Mouse (Mus musculus) MEL (cell line): ENCODE measurements around the gene Frmd4b.

Experiments used
- CTCF ChIP-seq, 3 experiments: IDR thresholded peaks in 2 of 3; conservative IDR thresholded peaks in 1 of 3; 2 replicates each; pipeline ENCODE4 v1.5.1; 2011 to 2012; ENCODE audit warnings: low read length in 3 of 3, low read depth in 2 of 3, mild to moderate bottlenecking in 2 of 3, improper control_type of control experiment in 1 of 3, inconsistent platforms in 1 of 3, mixed read lengths in 1 of 3, moderate library complexity in 1 of 3; ENCODE audit not compliant: control insufficient read depth in 1 of 3, insufficient read depth in 1 of 3, poor library complexity in 1 of 3, severe bottlenecking in 1 of 3
- ELF1 ChIP-seq: IDR thresholded peaks from 2 replicates; pipeline ENCODE4 v1.6.1; 2014; ENCODE audit warnings: low read depth, mild to moderate bottlenecking, inconsistent platforms, low read length, improper control_type of control experiment, moderate library complexity
- EP300 ChIP-seq, 2 experiments: IDR thresholded peaks; 2 replicates each; pipeline ENCODE4 v1.6.1; 2011; ENCODE audit warnings: improper control_type of control experiment in 2 of 2, low read length in 2 of 2, low read depth in 1 of 2, mild to moderate bottlenecking in 1 of 2
- GATA1 ChIP-seq: IDR thresholded peaks from 2 replicates; pipeline ENCODE4 v1.6.1; 2011; ENCODE audit warnings: low read depth, low read length, improper control_type of control experiment
- MAX ChIP-seq: IDR thresholded peaks from 2 replicates; pipeline ENCODE4 v1.6.1; 2011; ENCODE audit warnings: low read length, improper control_type of control experiment
- POLR2AphosphoS5 ChIP-seq: IDR thresholded peaks from 2 replicates; pipeline ENCODE4 v1.6.1; 2012; ENCODE audit warnings: low read depth, borderline replicate concordance, mild to moderate bottlenecking, inconsistent platforms, low read length, moderate library complexity, mixed read lengths
- TBP ChIP-seq: IDR thresholded peaks from 2 replicates; pipeline ENCODE4 v1.8.0; 2011; ENCODE audit warnings: low read depth, low read length, improper control_type of control experiment

- TF ChIP-seq MAX (no peak), ELF1 (no peak), CTCF (IDR thresholded peaks at IDR 0.05 in 2 of 3, conservative IDR thresholded peaks at IDR 0.05 in 1 of 3; ENCODE audit: control insufficient read depth in 1 of 3, insufficient read depth in 1 of 3, low read depth in 2 of 3, low read length in 3 of 3, poor library complexity in 1 of 3, severe bottlenecking in 1 of 3) (peak; percentile 82 to 91 (median 86)), POLR2AphosphoS5 (no peak), TBP (no peak), GATA1 (peak; percentile 71), EP300 (IDR thresholded peaks at IDR 0.05; ENCODE audit: low read depth in 1 of 2, low read length in 2 of 2) (no peak)
Measured at GRCm38 (mm10) chr6:97523118-97523517, 94.2 kb downstream of the Frmd4b start.
